Mouse (Mus musculus): ENCODE results near the gene Tmem37. TPM values are rescaled to one million over a fixed set of nuclear protein-coding genes. Genes with fewer than 3 reads are reported as not detected.

Gene Tmem37
- polyA plus RNA-seq, 1 experiment: 83.0 TPM

DNA sequence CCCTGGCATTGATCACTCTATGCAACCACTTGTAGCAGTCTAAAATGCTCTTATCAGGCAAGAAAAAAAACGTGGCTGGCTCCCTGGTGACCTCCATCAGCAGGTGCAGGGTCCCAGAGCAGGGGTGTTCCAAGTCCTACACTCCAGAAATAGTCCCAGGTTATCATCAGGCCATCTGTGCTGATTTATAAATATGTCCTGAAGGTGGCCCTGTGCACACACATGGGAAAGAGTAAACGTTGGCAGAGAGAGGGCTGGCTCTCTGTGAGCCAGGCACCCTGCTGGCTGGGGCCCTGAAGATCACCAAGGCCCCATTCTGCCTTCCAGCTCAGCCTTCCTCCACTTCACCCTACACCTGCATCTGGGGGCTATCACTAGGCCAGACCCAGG is 48.8 kb downstream of the Tmem37 start:
- Histone ChIP-seq H3K4me1 (ENCODE audit: control insufficient read depth, insufficient read depth, low read length) (peaks cover 5% of the 10 kb centered on the region; the same call in 1 of the 2 replicates), H3K27ac (ENCODE audit: insufficient read depth, low read depth, low read length) (no peak overlapping the region), H3K4me3 (ENCODE audit: insufficient read depth, low read length) (no peak overlapping the region)
- no peak for TF ChIP-seq POLR2A (IDR thresholded peaks at IDR 0.05; ENCODE audit: borderline replicate concordance, low read depth, low read length)

DNA sequence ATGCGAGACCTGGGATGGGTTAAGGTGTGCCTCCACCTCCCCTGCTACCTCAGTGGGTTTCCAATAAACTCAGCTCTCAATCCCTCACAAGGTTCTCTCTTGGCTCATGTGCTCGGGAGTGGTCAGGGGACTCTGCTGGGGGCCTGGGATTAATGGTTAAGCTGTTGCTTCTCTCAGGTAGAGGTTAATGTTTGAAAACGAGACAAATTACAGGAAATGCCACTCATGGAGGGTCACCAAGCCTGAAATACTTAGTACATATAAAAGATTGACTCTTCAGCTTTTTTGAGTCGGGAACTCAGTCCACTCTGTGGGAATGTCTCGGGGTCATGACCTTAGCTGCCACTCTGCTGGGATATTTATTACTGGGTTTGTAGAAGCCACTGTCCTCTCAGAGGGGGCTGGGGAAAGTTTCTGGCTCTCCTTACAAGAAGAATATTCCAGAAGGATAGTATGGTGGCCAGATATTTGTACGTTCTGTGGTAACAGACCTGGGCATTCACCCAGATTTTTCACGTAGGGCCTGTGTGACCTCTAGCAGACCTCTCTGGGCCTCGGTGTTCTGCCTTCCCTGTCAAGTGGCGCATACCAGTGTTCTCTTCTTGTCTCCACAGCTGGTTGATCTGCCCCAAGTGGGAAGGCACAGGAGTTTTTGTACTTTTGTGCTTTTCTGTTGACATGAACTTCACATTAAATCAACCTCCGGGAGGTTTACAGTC is 49.4 kb downstream of the Tmem37 start:
- H3K4me3 ChIP-seq (ENCODE audit: insufficient read depth, low read length): no peak overlapping the region
- H3K27ac ChIP-seq (ENCODE audit: insufficient read depth, low read depth, low read length): no peak overlapping the region
- TF ChIP-seq POLR2A (IDR thresholded peaks at IDR 0.05; ENCODE audit: borderline replicate concordance, low read depth, low read length) (no peak), CTCF (IDR thresholded peaks at IDR 0.05; ENCODE audit: low read depth, low read length) (no peak)
- H3K4me1 ChIP-seq (ENCODE audit: control insufficient read depth, insufficient read depth, low read length): peaks cover 9% of the 10 kb centered on the region

DNA sequence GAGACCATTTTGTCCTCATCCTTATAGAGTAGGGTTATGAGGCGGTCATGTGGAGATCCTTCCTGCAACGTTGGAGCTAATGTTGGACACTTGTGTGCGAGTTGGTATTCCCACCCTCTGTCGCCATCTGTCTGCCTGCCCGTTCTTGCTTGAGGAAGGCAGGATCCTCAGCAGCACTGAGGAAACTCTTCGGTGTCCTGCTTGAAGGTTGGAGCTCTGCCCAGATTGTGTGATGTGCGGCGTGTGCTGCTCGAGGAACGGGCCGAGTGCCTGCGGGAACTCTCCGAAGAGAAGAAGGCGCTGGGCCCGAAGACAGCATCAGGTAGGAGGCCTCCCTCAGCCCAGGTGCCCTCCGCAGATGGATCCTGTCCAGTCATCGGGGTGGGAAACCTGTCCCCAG is 51.9 kb downstream of the Tmem37 start:
- TF ChIP-seq POLR2A (IDR thresholded peaks at IDR 0.05; ENCODE audit: borderline replicate concordance, low read depth, low read length) (no peak), CTCF (IDR thresholded peaks at IDR 0.05; ENCODE audit: low read depth, low read length) (no peak)
- Histone ChIP-seq H3K27ac (ENCODE audit: insufficient read depth, low read depth, low read length) (no peak overlapping the region), H3K4me1 (ENCODE audit: control insufficient read depth, insufficient read depth, low read length) (peaks cover 12% of the 10 kb centered on the region), H3K4me3 (ENCODE audit: insufficient read depth, low read length) (no peak overlapping the region)

DNA sequence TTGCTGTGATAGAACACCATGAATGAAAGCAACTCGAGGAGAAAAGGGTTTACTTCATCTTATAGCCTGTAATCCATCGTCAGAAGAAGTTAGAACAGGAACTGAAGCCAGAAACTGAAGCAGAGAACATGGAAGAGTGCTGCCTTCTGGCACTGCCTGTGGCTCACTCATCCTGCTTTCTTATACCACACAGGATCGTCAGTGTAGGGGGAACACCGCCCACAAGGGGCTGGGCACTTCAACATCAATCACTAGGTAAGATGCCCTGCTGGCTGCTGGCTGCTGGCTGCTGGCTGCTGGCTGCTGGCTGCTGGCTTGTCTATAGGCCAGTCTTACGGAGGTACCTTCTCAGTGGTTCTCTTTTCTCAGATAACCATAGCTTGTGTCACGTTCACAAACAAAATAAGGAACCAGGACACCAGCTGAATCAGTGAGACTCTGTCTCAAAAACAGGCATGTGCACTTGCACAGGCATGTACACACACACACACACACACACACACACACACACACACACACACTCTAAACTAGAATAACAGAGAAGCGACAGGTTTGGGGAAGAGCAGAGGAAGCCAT is 53.5 kb downstream of the Tmem37 start:
- Histone ChIP-seq H3K4me3 (ENCODE audit: insufficient read depth, low read length) (no peak overlapping the region), H3K27ac (ENCODE audit: insufficient read depth, low read depth, low read length) (peak overlapping the region; percentile 0; the same call in 1 of the 2 replicates), H3K4me1 (ENCODE audit: control insufficient read depth, insufficient read depth, low read length) (peaks cover 12% of the 10 kb centered on the region)
- TF ChIP-seq CTCF (IDR thresholded peaks at IDR 0.05; ENCODE audit: low read depth, low read length): no peak
- no peak for TF ChIP-seq POLR2A (IDR thresholded peaks at IDR 0.05; ENCODE audit: borderline replicate concordance, low read depth, low read length)

DNA sequence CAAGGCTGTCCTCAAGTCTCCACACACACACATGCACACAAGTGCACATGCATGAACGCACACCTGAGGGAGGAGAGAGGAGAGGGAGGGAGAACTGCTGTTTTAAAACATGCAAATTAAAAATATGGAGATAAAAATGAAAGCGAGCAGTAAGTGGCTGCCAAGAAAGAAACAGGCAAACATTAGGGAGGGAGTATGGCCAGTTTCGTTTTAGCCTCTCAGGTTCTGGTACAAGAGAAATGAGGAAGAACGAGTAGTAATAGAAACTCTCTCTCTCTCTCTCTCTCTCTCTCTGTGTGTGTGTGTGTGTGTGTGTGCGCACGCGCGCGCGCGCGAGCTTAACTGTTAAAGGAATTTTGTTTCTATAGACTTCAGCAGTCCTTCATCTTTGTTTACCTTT is 54.4 kb downstream of the Tmem37 start:
- no peak for TF ChIP-seq POLR2A (IDR thresholded peaks at IDR 0.05; ENCODE audit: borderline replicate concordance, low read depth, low read length)
- no peak for TF ChIP-seq CTCF (IDR thresholded peaks at IDR 0.05; ENCODE audit: low read depth, low read length)
- Histone ChIP-seq H3K4me1 (ENCODE audit: control insufficient read depth, insufficient read depth, low read length) (peaks cover 12% of the 10 kb centered on the region), H3K4me3 (ENCODE audit: insufficient read depth, low read length) (no peak overlapping the region), H3K27ac (ENCODE audit: insufficient read depth, low read depth, low read length) (no peak overlapping the region)

DNA sequence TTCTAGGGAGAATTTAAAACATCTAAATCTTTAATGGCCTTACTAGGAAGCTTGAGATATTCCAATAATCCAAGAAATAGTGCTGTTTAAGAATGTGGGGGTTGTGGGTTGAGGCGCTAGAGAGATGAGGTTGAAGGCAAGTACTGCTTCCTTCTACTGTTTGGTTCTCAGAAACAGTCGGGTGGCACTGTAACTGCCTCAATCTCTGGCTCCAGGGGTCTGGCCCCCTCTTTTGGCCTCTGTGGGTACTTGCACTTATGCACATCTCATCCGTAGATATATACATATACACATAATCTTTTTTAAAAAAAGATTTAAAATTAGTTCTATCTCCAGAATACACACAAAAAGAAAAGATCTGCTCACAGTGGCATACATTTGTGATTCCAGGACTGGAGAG is 55.0 kb downstream of the Tmem37 start:
- H3K4me3 ChIP-seq (ENCODE audit: insufficient read depth, low read length): no peak overlapping the region
- TF ChIP-seq CTCF (IDR thresholded peaks at IDR 0.05; ENCODE audit: low read depth, low read length): no peak
- no peak for TF ChIP-seq POLR2A (IDR thresholded peaks at IDR 0.05; ENCODE audit: borderline replicate concordance, low read depth, low read length)
- no peak overlapping the region for H3K27ac ChIP-seq (ENCODE audit: insufficient read depth, low read depth, low read length)
- peaks cover 12% of the 10 kb centered on the region for H3K4me1 ChIP-seq (ENCODE audit: control insufficient read depth, insufficient read depth, low read length)

Other genes with a start within 250 kb of the Tmem37 start
- 2.9 and 6.6 TPM in 2 replicates for gene Ptpn4, start 236.5 kb downstream of the Tmem37 start, polyA plus RNA-seq (2012; ENCODE audit: insufficient read depth, insufficient read length, missing spikeins)
- gene Tmem177, start 160.9 kb downstream of the Tmem37 start, polyA plus RNA-seq (2012; ENCODE audit: insufficient read depth, insufficient read length, missing spikeins): 2.8 and 3.3 TPM in 2 replicates
- not detected in 2 replicates for gene Cfap221, start 76.8 kb downstream of the Tmem37 start, polyA plus RNA-seq (2012; ENCODE audit: insufficient read depth, insufficient read length, missing spikeins)
- gene Sctr, start 67.2 kb downstream of the Tmem37 start, polyA plus RNA-seq (2012; ENCODE audit: insufficient read depth, insufficient read length, missing spikeins): not detected in 2 replicates
- gene Dbi, start 47.0 kb upstream of the Tmem37 start, polyA plus RNA-seq (2012; ENCODE audit: insufficient read depth, insufficient read length, missing spikeins): 259 and 267 TPM in 2 replicates
- gene 3110009E18Rik, start 47.1 kb upstream of the Tmem37 start, polyA plus RNA-seq (2012; ENCODE audit: insufficient read depth, insufficient read length, missing spikeins): 5.3 and 8.7 TPM in 2 replicates
- 19.5 and 22.6 TPM in 2 replicates for gene Steap3, start 198.6 kb upstream of the Tmem37 start, polyA plus RNA-seq (2012; ENCODE audit: insufficient read depth, insufficient read length, missing spikeins)

All from bone marrow macrophage, adult 2 months (primary cell).